Mouse (Mus musculus): ENCODE measurements at regions not wholly inside any gene's neighbourhood (a gene's known extent, or its start where the extent isn't known, plus 50 kb on each side); places are given as distances from the start of the nearest gene placed in this dataset.

- no peak for TF ChIP-seq GATA1 (IDR thresholded peaks at IDR 0.05; ENCODE audit: borderline replicate concordance, low read length)
- TF ChIP-seq FLI1 (IDR thresholded peaks at IDR 0.05; ENCODE audit: low read length), result no peak
Observed at GRCm38 (mm10) chrX:11448711-11449110, 121.1 kb downstream of the H2al1j start.
